Mouse (Mus musculus) myocyte (in vitro differentiated cells): ENCODE measurements around the gene Nxn.

Experiments
- MYOD1 ChIP-seq, 3 experiments: IDR thresholded peaks; one replicate each; pipeline ENCODE4 v1.6.1; 2011; ENCODE audit warnings: control low read depth in 2 of 3, low read depth in 2 of 3, mild to moderate bottlenecking in 2 of 3, moderate library complexity in 1 of 3; ENCODE audit not compliant: insufficient read length in 2 of 3, control insufficient read depth in 1 of 3
- POLR2A ChIP-seq: IDR thresholded peaks from one replicate; pipeline ENCODE4 v1.6.1; 2011; ENCODE audit warnings: low read depth, mild to moderate bottlenecking, control low read depth, moderate library complexity; ENCODE audit not compliant: insufficient read length

DNA sequence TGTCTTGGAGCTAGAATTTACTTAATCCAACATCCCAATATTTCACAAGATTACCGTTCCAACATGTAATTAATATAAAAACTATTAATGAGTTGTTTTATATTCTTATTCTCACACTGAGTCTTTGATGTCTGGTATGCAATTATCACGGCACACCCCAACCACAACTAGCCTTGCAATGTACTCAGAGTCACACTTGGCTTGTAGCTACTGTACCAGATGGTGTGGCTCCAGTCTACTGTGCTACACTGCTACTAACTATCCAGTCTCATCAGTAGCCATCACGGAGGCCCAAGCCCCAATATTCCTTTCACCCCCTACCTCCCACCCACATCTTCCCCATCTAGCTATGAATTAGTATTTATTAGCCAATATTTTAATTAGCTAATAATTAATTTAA is 22.5 kb downstream of the Nxn start:
- TF ChIP-seq MYOD1 (IDR thresholded peaks at IDR 0.05; ENCODE audit: control insufficient read depth in 1 of 3, insufficient read length in 2 of 3, low read depth in 2 of 3) (peak in 1 of 3 experiments; percentile 12), POLR2A (no peak)
